Mouse (Mus musculus) liver, postnatal 0 days (tissue): ENCODE results near the gene Gse1. TPM values are rescaled to one million over a fixed set of nuclear protein-coding genes. Genes with fewer than 3 reads are reported as not detected.
A peak's percentile ranks its signal among the peaks of the same experiment; 100 is the strongest.

Experiments used
- ATAC-seq: fragments of 200-750 bp; cut with Nextera tagmentation; 2 replicates; pipeline ENCODE4 v1.8.0; 2017; ENCODE audit warnings: mild to moderate bottlenecking, moderate library complexity
- DNase-seq: peaks from one replicate; pipeline ENCODE4 v3.0.0-alpha.2; 2016
- H3K27ac ChIP-seq: fragments of 300-500 bp; sonication (generic); 2 replicates; pipeline ENCODE4 v1.5.1; 2014; ENCODE audit warnings: antibody characterized with exemption, moderate library complexity, mild to moderate bottlenecking, low read depth
- H3K27me3 ChIP-seq: fragments of 300-500 bp; sonication (generic); 2 replicates; pipeline ENCODE4 v1.6.1; 2014; ENCODE audit warnings: low read length, control low read depth, mixed read lengths; ENCODE audit not compliant: insufficient read depth
- H3K36me3 ChIP-seq: fragments of 300-500 bp; sonication (generic); replicated peaks from 2 replicates; pipeline ENCODE4 v1.6.1; 2014; ENCODE audit warnings: mild to moderate bottlenecking, control low read depth, low read length, moderate library complexity, mixed read lengths; ENCODE audit not compliant: insufficient read depth
- H3K4me1 ChIP-seq: fragments of 300-500 bp; sonication (generic); 2 replicates; pipeline ENCODE4 v1.6.1; 2014; ENCODE audit warnings: antibody characterized with exemption, mild to moderate bottlenecking, control low read depth; ENCODE audit not compliant: insufficient read depth
- H3K4me2 ChIP-seq: fragments of 300-500 bp; sonication (generic); 2 replicates; pipeline ENCODE4 v1.6.1; 2014; ENCODE audit warnings: low read depth, mild to moderate bottlenecking, low read length, moderate library complexity, mixed read lengths
- H3K4me3 ChIP-seq: fragments of 300-500 bp; sonication (generic); 2 replicates; pipeline ENCODE4 v1.5.1; 2014; ENCODE audit warnings: low read depth, low read length
- H3K9ac ChIP-seq: fragments of 300-500 bp; sonication (generic); replicated peaks from 2 replicates; pipeline ENCODE4 v1.6.1; 2014; ENCODE audit warnings: mild to moderate bottlenecking, moderate library complexity
- H3K9me3 ChIP-seq: fragments of 300-500 bp; sonication (generic); 2 replicates; pipeline ENCODE4 v1.6.1; 2016; ENCODE audit warnings: mild to moderate bottlenecking, control low read depth, low read length, mixed read lengths
- CTCF ChIP-seq: sonication (generic); IDR thresholded peaks from 2 replicates; pipeline ENCODE4 v1.5.1; 2016; ENCODE audit warnings: antibody characterized with exemption, low read depth
- EP300 ChIP-seq: IDR thresholded peaks from 2 replicates; pipeline ENCODE4 v1.6.1; 2016; ENCODE audit warnings: antibody characterized with exemption, low read depth, mild to moderate bottlenecking
- WGBS: fragments of 180-500 bp; shearing (Covaris S2); extraction: QIAGEN DNeasy Blood & Tissue Kit; methylation state at CpG from one replicate; pipeline ENCODE4 v1.1.7; 2014; ENCODE audit not compliant: insufficient replicate concordance; 5-methylcytosine and 5-hydroxymethylcytosine counted together
- polyA plus RNA-seq: library from polyadenylated mRNA; unstranded; fragments of >200 nt; fragmentation: Nextera tagmentation; extraction: Ambion mirVana; gene quantifications from 2 replicates; pipeline ENCODE4 v1.2.1, GENCODE M21; 2015

The Gse1 gene
- polyA plus RNA-seq, 1 experiment from 2014 or later, result 7.7 TPM

- Histone ChIP-seq H3K9ac (0 out of 2 replicates have a peak overlapping the region, but pooled peaks have one; percentile 3), H3K9me3 (no peaks in the 10 kb centered on the region), H3K27ac (peak overlapping the region; percentile 31), H3K4me2 (no peak overlapping the region), H3K27me3 (no peaks in the 10 kb centered on the region), H3K4me3 (no peak overlapping the region), H3K36me3 (no peaks in the 10 kb centered on the region), H3K4me1 (peaks cover 55% of the 10 kb centered on the region)
- 48% methylated on average over 21 of the region's 21 CpGs for WGBS
- TF ChIP-seq EP300 (no peak), CTCF (peak; percentile 95)
- peak; percentile 85 for DNase-seq
- ATAC-seq, result peak; percentile 58
Observed at GRCm38 (mm10) chr8:120288122-120288908, 60.1 kb downstream of the Gse1 start.

- Histone ChIP-seq H3K27me3 (no peaks in the 10 kb centered on the region), H3K9me3 (no peaks in the 10 kb centered on the region), H3K4me3 (no peak overlapping the region), H3K4me2 (no peak overlapping the region), H3K9ac (no peak overlapping the region), H3K36me3 (no peaks in the 10 kb centered on the region), H3K27ac (peak overlapping the region; percentile 31; the same call in 1 of the 2 replicates), H3K4me1 (peaks cover 56% of the 10 kb centered on the region)
- DNase-seq, result no peak
- TF ChIP-seq CTCF (no peak), EP300 (no peak)
- WGBS, result 65% methylated on average over 7 of the region's 7 CpGs
- ATAC-seq, result no peak
Observed at GRCm38 (mm10) chr8:120289191-120289590, 60.9 kb downstream of the Gse1 start.

GRCm38 (mm10) chr8:120289698-120290181, 61.5 kb downstream of the Gse1 start:
- H3K9ac ChIP-seq, result no peak overlapping the region
- H3K27me3 ChIP-seq, result no peaks in the 10 kb centered on the region
- DNase-seq, result no peak
- no peak for ATAC-seq
- H3K9me3 ChIP-seq, result no peaks in the 10 kb centered on the region
- H3K4me3 ChIP-seq, result no peak overlapping the region
- TF ChIP-seq CTCF, result no peak
- TF ChIP-seq EP300, result no peak
- H3K4me1 ChIP-seq, result peaks cover 57% of the 10 kb centered on the region
- 76% methylated on average over 10 of the region's 10 CpGs for WGBS
- H3K36me3 ChIP-seq, result no peaks in the 10 kb centered on the region
- peak overlapping the region; percentile 46; the same call in 1 of the 2 replicates for H3K4me2 ChIP-seq
- no peak overlapping the region for H3K27ac ChIP-seq

GRCm38 (mm10) chr8:120290614-120291013, 62.4 kb downstream of the Gse1 start:
- H3K27ac ChIP-seq, result peak overlapping the region; percentile 31; the same call in 1 of the 2 replicates
- TF ChIP-seq EP300 (no peak), CTCF (no peak)
- H3K27me3 ChIP-seq, result no peaks in the 10 kb centered on the region
- peak overlapping the region; percentile 46 for H3K4me2 ChIP-seq
- DNase-seq (no peak), ATAC-seq (no peak)
- H3K9ac ChIP-seq, result no peak overlapping the region
- no peaks in the 10 kb centered on the region for H3K9me3 ChIP-seq
- no peak overlapping the region for H3K4me3 ChIP-seq
- 49% methylated on average over 15 of the region's 15 CpGs for WGBS
- no peaks in the 10 kb centered on the region for H3K36me3 ChIP-seq
- H3K4me1 ChIP-seq, result peaks cover 59% of the 10 kb centered on the region

DNA sequence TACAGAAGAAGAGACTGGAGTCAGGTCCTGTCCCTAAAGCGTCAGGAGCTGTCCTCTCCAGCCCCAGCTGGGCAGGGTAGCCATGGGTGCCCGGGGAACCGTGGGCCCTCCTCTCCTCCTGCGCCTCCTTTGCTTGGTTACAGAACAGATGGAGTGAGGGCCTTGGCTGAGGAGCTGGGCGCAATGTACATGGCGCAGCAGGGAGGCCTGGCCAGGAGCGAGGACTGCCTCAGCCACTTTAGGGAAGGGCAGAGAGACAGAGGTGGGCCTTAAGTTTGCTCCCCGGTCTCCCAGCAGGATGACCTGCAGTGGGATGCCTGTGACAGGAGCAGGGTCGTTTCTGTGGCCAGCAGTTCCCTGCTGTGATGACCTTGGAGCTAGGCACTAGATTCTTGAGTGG, 63.4 kb downstream of the Gse1 start:
- H3K9ac ChIP-seq, result peak overlapping the region; percentile 67
- peaks cover 58% of the 10 kb centered on the region for H3K4me1 ChIP-seq

DNA sequence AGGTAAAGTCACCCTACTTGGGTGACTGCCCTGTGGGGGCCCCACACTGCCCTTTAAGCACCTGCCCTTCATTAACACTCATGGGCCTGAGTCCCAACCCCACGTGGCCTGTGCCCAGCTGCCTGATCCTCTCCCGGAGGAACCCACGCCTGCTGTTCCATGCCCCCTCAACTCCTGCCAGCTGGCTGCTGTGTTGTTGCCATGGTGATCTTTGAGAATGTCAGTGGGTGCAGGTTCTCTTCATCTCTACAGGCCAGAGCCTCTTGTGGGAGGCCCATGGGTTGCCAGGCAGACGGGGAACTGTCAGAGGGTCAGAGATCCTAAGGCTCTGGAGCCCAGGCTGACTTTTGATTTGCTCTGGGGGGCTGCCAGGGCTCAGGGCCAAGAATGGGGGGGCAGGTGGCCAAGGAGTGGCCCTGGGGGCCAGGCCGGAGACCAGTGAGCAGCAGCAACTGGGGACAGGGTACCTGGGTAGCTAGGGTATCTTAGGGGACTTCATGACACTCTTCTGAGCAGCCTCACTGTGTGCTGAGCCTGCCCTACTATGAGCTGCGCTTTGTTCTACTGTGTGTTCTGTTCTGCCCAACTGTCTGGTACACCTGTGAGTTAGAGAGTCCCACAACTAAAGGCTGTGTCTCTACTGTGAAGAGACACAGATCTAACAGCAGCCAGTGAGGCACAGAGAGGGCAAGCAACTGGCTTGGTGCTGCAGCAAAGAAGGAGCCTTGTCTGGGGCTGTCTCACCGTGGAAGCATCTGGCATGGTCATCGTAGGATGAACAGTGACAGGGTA, 64.3 kb downstream of the Gse1 start:
- Histone ChIP-seq H3K27me3 (no peaks in the 10 kb centered on the region), H3K27ac (peak overlapping the region; percentile 97), H3K9me3 (no peaks in the 10 kb centered on the region), H3K36me3 (no peaks in the 10 kb centered on the region), H3K4me1 (peaks cover 58% of the 10 kb centered on the region), H3K9ac (peak overlapping the region; percentile 67), H3K4me3 (peak overlapping the region; percentile 49), H3K4me2 (peak overlapping the region; percentile 70)
- WGBS, result 64% methylated on average over 8 of the region's 8 CpGs
- ATAC-seq (no peak), DNase-seq (no peak)
- TF ChIP-seq EP300 (no peak), CTCF (no peak)

More for the DNA sequence above, 63.4 kb downstream of the Gse1 start:
- Histone ChIP-seq H3K4me3 (peak overlapping the region; percentile 49), H3K36me3 (no peaks in the 10 kb centered on the region), H3K27me3 (no peaks in the 10 kb centered on the region), H3K27ac (0 out of 2 replicates have a peak overlapping the region, but pooled peaks have one; percentile 97), H3K4me2 (peak overlapping the region; percentile 70), H3K9me3 (no peaks in the 10 kb centered on the region)
- DNase-seq (no peak), ATAC-seq (no peak)
- WGBS, result 91% methylated on average over 9 of the region's 9 CpGs
- TF ChIP-seq EP300 (no peak), CTCF (no peak)
